Mouse (Mus musculus): Measurements from ENCODE around the gene Prr22. TPM values are rescaled to one million over a fixed set of nuclear protein-coding genes. Genes with fewer than 3 reads are reported as not detected.
A peak's percentile ranks its signal among the peaks of the same experiment; 100 is the strongest.

Prr22 gene
- polyA plus RNA-seq (2015; fragmentation: Nextera tagmentation; extraction: Ambion mirVana) = 0.72 and 1.00 TPM in 2 replicates

DNA sequence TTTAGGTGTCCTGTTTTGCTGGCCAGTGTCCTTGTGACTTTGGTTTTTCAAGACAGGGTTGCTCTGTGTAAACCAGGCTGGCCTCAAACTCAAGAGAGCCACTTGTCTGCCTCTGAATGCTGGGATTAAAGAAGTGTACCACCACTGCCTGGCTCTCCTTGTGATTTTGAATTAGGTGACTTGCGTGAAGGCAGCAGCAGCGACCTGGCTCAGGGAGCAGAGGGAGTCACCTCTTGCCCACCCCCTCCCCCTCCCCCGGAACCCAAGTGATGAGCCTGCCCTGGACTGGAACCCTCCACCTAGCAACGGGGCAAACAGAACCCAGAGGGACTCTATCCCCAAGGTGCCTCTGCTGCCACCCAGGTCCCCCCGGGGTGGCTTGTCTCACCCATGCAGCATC, at the start of gene Prr22:
Gene Prr22 (plus strand): TSS at position 301 of the 400 bp plus-strand sequence.
- no peak within 1 kb of the TSS for H3K4me2 ChIP-seq
- H3K27me3 ChIP-seq = no peaks in the 10 kb centered on the region
- WGBS = 89% methylated on average over 5 of the region's 5 CpGs
- no peak within 1 kb of the TSS for H3K27ac ChIP-seq
- no peak for ATAC-seq (ENCODE audit: insufficient number of reproducible peaks, low FRiP score, low TSS enrichment, low read depth)
- H3K9ac ChIP-seq = no peak within 1 kb of the TSS
- H3K4me1 ChIP-seq = peaks cover 6% of the 10 kb centered on the region
- no peak within 1 kb of the TSS for H3K4me3 ChIP-seq
- H3K9me3 ChIP-seq = no peaks in the 10 kb centered on the region
- peaks cover 48% of the 10 kb centered on the region for H3K36me3 ChIP-seq

DNA sequence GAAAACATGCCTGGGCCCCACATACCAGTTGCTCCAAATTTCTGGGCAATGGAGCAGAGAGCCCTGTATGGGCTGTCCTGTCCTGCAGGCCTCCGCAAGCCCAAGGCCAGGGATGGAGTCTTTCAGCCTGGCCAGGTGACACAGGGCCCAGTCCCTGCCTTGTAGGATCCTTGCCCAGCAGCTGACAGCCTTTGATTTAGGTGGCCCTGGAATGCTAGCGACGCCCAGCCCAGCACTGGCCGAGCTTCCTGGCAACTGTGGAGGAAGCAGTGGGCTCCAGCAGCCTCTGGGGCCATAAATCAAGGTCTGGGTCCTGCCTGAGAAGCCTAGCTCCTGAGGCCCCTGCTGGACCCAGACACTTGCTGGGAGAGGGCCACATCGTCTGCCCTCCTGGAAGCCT, 47.6 kb upstream of the Prr22 start:
- Histone ChIP-seq H3K9me3 (no peaks in the 10 kb centered on the region), H3K4me1 (peaks cover 72% of the 10 kb centered on the region), H3K4me3 (no peak overlapping the region), H3K27ac (peak overlapping the region; percentile 12), H3K36me3 (peaks cover 26% of the 10 kb centered on the region), H3K9ac (no peak overlapping the region), H3K27me3 (no peaks in the 10 kb centered on the region), H3K4me2 (no peak overlapping the region)
- WGBS = 34% methylated on average over 5 of the region's 5 CpGs
- ATAC-seq (ENCODE audit: insufficient number of reproducible peaks, low FRiP score, low TSS enrichment, low read depth) = no peak

DNA sequence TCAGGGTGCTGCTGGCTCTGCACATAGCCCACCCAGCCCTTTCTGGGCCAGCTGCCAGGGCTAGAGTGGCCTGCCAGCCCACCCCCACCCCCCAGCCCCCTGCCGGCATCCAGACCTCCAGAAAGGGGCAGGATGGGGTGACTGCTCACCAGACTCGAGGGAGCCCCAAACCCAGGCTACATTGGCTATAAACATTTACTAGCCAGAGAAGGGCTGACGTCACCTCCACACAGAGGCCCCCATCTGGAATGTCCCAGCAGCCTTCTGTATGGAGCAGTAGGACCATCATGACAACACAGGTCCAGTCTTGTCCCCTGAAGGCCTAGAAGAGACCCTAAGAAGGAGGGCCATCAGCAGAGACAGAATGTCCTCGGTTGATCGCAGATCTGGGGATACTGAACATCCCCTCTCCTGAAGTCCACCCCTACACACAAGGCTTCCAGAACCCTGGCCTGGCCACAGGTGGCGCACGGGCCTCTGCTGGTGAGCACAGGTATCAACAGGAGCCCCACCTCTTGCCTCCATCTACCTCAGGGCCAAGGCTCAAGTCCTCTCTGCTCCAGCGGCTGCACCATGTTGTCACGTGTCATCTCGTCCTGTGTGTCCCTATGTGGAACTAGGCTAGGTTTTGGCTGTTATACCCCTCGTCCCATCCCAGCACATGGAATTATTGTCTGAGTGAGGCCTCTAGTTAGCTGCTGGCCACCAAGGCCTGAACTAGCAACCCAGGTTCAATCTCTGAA, 46.5 kb upstream of the Prr22 start:
- Histone ChIP-seq H3K4me1 (peaks cover 74% of the 10 kb centered on the region), H3K9ac (no peak overlapping the region), H3K27ac (0 out of 2 replicates have a peak overlapping the region, but pooled peaks have one; percentile 12), H3K27me3 (no peaks in the 10 kb centered on the region), H3K9me3 (no peaks in the 10 kb centered on the region), H3K36me3 (peaks cover 26% of the 10 kb centered on the region), H3K4me2 (no peak overlapping the region), H3K4me3 (no peak overlapping the region)
- 0 out of 2 replicates have a peak, but pooled peaks have one; percentile 20 for ATAC-seq (ENCODE audit: insufficient number of reproducible peaks, low FRiP score, low TSS enrichment, low read depth)
- WGBS = 59% methylated on average over 11 of the region's 11 CpGs

DNA sequence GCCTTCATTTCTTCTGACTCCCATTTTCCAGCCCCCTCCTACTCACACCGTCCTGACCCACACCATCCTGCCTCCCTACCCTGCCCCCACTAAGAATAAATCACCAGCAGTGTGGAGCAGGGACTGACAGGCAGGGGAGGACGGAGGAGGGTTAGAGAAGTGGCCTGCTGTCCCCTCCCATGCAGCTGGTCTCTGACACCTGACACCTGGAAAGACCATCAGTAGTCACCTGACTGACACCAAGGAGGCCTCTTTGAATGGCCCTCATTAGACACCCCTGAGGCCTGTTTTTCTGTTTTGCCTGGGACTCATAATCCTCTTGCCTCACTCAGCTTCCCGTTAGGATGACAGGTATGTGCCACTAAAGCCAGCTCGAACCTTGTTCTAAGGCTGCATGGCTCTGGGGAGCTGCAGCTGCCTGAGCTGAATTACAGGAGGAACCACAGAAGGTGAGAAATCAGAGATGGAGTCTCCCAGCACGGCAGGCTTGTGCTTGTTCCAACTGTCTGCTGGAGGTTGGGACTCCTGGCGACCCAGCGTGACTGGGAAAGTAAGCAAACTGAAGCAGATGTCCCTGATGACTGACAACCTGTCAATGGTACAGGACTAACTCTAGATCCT, 42.9 kb upstream of the Prr22 start:
- Histone ChIP-seq H3K4me2 (0 out of 2 replicates have a peak overlapping the region, but pooled peaks have one; percentile 11), H3K4me3 (no peak overlapping the region), H3K9me3 (no peaks in the 10 kb centered on the region), H3K27me3 (no peaks in the 10 kb centered on the region), H3K36me3 (peaks cover 13% of the 10 kb centered on the region), H3K27ac (peak overlapping the region; percentile 44; the same call in 1 of the 2 replicates), H3K4me1 (peaks cover 51% of the 10 kb centered on the region), H3K9ac (no peak overlapping the region)
- no peak for ATAC-seq (ENCODE audit: insufficient number of reproducible peaks, low FRiP score, low TSS enrichment, low read depth)
- 11% methylated on average over 7 of the region's 7 CpGs for WGBS

DNA sequence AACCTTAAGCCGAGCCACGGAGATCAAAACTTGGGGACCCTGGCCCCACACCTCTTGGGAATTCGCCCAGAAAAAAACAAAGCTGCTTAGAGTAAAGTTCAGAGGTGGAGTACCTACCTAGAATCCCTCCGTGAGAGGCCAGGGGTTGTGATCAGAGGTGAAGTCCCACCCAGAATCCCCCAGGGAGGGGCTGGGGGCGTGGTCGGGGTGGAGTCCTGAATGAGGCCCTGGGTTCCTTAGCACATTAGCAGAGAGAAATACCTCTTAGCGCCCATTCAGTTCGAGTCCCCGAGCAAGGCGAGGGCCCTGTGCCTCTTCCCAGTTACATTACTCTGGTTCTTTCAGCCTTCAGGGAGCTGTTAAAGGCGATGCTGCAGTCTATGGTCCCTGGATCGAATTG, 42.4 kb upstream of the Prr22 start:
- Histone ChIP-seq H3K27ac (0 out of 2 replicates have a peak overlapping the region, but pooled peaks have one; percentile 44), H3K9ac (no peak overlapping the region), H3K36me3 (peaks cover 8% of the 10 kb centered on the region), H3K4me3 (no peak overlapping the region), H3K4me2 (0 out of 2 replicates have a peak overlapping the region, but pooled peaks have one; percentile 11), H3K9me3 (no peaks in the 10 kb centered on the region), H3K27me3 (no peaks in the 10 kb centered on the region), H3K4me1 (peaks cover 46% of the 10 kb centered on the region)
- ATAC-seq (ENCODE audit: insufficient number of reproducible peaks, low FRiP score, low TSS enrichment, low read depth) = no peak
- 9% methylated on average over 12 of the region's 12 CpGs for WGBS

DNA sequence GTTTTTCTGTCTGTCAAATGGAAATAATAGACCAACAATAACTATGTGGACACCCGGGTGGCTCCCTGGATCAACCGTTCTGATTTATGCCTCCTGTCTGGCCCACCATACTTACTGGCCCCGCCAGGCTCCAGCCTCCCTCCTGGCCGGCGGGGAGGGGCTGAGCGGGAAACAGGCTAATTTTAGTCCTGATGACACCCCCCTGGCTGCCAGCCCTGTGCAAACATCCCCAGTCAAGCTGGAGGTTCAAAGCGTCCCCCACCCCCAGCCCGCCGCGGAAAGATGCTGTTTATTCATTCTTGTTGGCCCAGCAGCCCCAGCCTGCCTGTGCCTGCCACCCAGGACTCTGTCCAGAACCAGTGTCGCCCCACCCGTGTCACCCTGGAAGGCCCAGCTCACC, 41.9 kb upstream of the Prr22 start:
- 0 out of 2 replicates have a peak overlapping the region, but pooled peaks have one; percentile 11 for H3K4me2 ChIP-seq
- peaks cover 3% of the 10 kb centered on the region; the same call in 1 of the 2 replicates for H3K36me3 ChIP-seq
- peaks cover 42% of the 10 kb centered on the region for H3K4me1 ChIP-seq
- WGBS = 11% methylated on average over 12 of the region's 12 CpGs
- ATAC-seq (ENCODE audit: insufficient number of reproducible peaks, low FRiP score, low TSS enrichment, low read depth) = no peak
- H3K9me3 ChIP-seq = no peaks in the 10 kb centered on the region
- H3K9ac ChIP-seq = no peak overlapping the region
- no peak overlapping the region for H3K27ac ChIP-seq
- no peak overlapping the region for H3K4me3 ChIP-seq
- H3K27me3 ChIP-seq = no peaks in the 10 kb centered on the region

DNA sequence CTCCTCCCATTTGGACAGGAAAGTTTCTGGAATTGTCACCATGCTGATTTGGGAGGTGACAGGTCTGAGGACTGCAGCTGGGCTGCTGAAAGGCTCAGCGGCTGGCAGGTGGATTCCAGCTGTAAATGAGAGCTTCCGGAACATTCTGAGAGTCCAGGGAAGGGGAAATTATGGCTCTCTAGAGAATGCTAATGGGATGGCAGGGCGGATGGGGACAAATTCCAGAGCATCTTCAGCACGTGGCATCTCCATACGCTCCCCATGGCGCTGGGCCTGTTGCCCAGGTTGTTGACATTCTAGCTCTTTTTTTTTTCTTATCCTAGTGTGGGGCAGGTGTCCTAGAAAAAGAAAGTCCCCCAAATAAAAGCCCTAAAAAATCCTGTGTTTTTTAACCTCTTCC, 40.9 kb upstream of the Prr22 start:
- Histone ChIP-seq H3K27ac (no peak overlapping the region), H3K4me2 (no peak overlapping the region), H3K4me3 (no peak overlapping the region), H3K9me3 (no peaks in the 10 kb centered on the region), H3K27me3 (no peaks in the 10 kb centered on the region), H3K36me3 (no peaks in the 10 kb centered on the region), H3K9ac (no peak overlapping the region), H3K4me1 (peaks cover 31% of the 10 kb centered on the region)
- WGBS = 24% methylated on average over 6 of the region's 6 CpGs
- ATAC-seq (ENCODE audit: insufficient number of reproducible peaks, low FRiP score, low TSS enrichment, low read depth) = no peak

DNA sequence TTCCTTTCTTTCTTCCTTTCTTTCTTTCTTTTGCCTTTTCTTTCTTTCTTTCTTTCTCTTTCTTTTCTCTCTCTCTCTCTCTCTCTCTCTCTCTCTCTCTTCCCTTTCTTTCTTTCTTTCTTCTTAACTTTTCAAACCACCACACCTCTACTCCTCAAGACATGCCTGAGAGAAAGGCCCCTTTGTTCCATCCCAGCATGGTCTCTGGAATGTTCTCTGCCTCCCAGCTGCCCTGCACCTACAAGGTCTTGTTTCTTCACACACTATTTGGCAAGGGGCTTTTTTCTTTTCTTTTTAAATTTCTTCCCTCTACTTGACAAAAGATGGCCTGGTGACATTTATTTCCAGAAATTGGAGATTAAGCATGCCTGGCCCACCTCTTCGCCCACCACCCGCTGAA, 40.4 kb upstream of the Prr22 start:
- ATAC-seq (ENCODE audit: insufficient number of reproducible peaks, low FRiP score, low TSS enrichment, low read depth) = no peak
- Histone ChIP-seq H3K36me3 (no peaks in the 10 kb centered on the region), H3K27me3 (no peaks in the 10 kb centered on the region), H3K4me2 (no peak overlapping the region), H3K9me3 (no peaks in the 10 kb centered on the region), H3K4me1 (peaks cover 31% of the 10 kb centered on the region), H3K27ac (no peak overlapping the region), H3K4me3 (no peak overlapping the region), H3K9ac (no peak overlapping the region)
- 72% methylated on average over 2 of the region's 2 CpGs for WGBS

DNA sequence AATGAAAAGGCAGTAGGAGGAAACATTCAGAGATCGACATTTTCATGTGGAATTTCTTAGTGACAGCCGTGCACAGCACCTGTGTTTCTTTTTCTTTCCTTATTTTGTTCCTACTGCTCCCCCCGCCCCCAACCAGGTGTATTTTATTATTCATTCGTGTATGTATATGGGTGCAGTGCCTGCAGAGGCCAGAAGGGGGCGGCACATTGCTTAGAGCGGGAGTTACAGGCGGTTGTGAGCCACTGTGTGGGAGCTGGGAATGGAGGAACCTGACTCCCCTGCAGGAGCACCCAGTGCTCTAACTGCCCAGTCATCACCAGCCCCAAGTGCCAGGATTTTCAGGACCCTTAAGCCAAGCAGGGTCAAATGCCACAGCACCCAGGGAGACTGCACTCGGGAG, 33.5 kb upstream of the Prr22 start:
- Histone ChIP-seq H3K4me1 (no peaks in the 10 kb centered on the region), H3K4me3 (no peak overlapping the region), H3K4me2 (no peak overlapping the region), H3K9me3 (no peaks in the 10 kb centered on the region), H3K27ac (no peak overlapping the region), H3K27me3 (no peaks in the 10 kb centered on the region), H3K36me3 (no peaks in the 10 kb centered on the region), H3K9ac (no peak overlapping the region)
- ATAC-seq (ENCODE audit: insufficient number of reproducible peaks, low FRiP score, low TSS enrichment, low read depth) = no peak
- whole genome bisulfite sequencing = 38% methylated on average over 8 of the region's 8 CpGs

DNA sequence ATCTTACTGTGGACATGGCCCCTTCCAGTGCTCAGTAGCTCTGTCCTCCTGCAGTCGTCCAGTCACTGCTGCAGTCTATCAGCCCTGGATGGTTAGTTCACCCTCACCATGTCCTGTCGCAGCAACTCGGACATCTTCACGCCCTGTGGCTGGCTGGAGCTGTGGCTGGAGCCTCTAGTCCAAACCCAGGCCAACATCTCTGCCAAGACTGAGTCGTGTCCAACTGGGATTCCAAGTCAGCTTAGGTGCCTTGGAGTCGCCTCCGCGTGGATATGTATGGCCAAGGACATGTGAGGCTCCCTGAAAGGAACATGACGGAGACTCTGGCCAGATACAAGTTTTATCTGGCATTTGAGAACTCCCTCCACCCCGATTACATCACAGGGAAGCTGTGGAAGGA, 31.8 kb upstream of the Prr22 start:
- Histone ChIP-seq H3K9me3 (no peaks in the 10 kb centered on the region), H3K4me2 (no peak overlapping the region), H3K27ac (no peak overlapping the region), H3K27me3 (no peaks in the 10 kb centered on the region), H3K36me3 (no peaks in the 10 kb centered on the region), H3K9ac (no peak overlapping the region), H3K4me3 (no peak overlapping the region), H3K4me1 (no peaks in the 10 kb centered on the region)
- WGBS = 78% methylated on average over 10 of the region's 10 CpGs
- ATAC-seq (ENCODE audit: insufficient number of reproducible peaks, low FRiP score, low TSS enrichment, low read depth) = no peak

DNA sequence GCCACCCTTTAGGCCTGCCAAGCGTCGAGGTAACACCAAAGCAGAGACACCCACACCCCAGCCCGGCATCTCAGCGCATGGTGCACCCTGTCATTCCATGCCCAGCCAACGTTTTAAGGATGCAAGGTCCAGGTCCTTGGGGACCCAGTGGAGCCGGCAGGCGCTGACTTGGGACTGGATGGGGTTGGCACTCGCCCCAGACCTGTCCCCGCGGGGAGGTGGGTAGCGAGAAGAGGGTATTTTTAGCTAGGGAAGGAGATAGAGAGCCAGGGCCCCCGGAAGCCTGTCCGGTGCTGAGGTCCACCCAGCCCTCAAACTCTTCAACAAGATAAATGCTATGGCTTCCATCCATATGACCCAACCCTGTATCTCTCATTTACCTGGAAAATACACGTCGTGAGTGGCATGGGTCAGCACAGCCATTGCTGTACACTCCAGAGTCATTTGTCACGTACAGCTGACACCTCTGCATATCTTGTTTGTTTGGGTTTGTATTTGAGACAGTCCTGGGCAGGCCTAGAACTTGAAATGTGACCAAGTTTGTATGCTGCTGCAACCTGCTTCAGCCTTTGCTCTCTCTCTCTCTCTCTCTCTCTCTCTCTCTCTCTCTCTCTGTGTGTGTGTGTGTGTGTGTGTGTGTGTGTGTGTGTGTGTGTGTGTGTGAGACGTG, 29.8 kb upstream of the Prr22 start:
- 79% methylated on average over 17 of the region's 17 CpGs for WGBS
- no peaks in the 10 kb centered on the region for H3K4me1 ChIP-seq
- H3K4me3 ChIP-seq = no peak overlapping the region
- no peak overlapping the region for H3K9ac ChIP-seq
- H3K4me2 ChIP-seq = no peak overlapping the region
- no peaks in the 10 kb centered on the region for H3K36me3 ChIP-seq
- H3K9me3 ChIP-seq = no peaks in the 10 kb centered on the region
- no peak overlapping the region for H3K27ac ChIP-seq
- ATAC-seq (ENCODE audit: insufficient number of reproducible peaks, low FRiP score, low TSS enrichment, low read depth) = no peak
- H3K27me3 ChIP-seq = no peaks in the 10 kb centered on the region

DNA sequence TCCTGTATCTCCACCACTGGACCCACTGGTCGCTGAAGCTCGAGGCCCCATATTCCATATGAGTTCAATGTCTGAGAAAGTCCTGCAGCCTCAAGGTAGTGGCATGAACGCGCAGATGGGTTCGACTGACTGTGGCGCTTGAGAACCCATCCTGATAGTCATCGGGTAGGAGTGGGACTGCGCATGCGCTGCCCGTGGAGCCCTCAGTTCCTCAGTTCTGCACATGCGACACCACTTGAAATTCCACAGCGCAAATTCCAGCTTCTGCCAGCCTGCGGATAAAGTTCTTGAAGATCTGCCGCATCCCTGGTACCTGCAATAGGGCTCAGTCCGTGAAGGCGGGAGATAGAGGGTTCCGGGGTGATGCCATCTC, 29.3 kb upstream of the Prr22 start:
- no peak overlapping the region for H3K4me3 ChIP-seq
- H3K4me1 ChIP-seq = no peaks in the 10 kb centered on the region
- H3K36me3 ChIP-seq = no peaks in the 10 kb centered on the region
- H3K4me2 ChIP-seq = no peak overlapping the region
- H3K9ac ChIP-seq = no peak overlapping the region
- H3K27me3 ChIP-seq = no peaks in the 10 kb centered on the region
- H3K27ac ChIP-seq = no peak overlapping the region
- no peak for ATAC-seq (ENCODE audit: insufficient number of reproducible peaks, low FRiP score, low TSS enrichment, low read depth)
- 79% methylated on average over 17 of the region's 17 CpGs for WGBS
- no peaks in the 10 kb centered on the region for H3K9me3 ChIP-seq

Data from limb, embryonic 15.5 days (tissue).